Mouse (Mus musculus) liver, embryonic 11.5 days (tissue): ENCODE measurements around the gene Nop58. TPM values are rescaled to one million over a fixed set of nuclear protein-coding genes. Genes with fewer than 3 reads are reported as not detected.
A peak's percentile ranks its signal among the peaks of the same experiment; 100 is the strongest.

ENCODE experiments used
- ATAC-seq: fragments of 200-750 bp; cut with Nextera tagmentation; replicated peaks from 2 replicates; pipeline ENCODE4 v1.8.0; 2017; ENCODE audit warnings: moderate number of reproducible peaks, mild to moderate bottlenecking, moderate TSS enrichment, moderate library complexity; ENCODE audit not compliant: low FRiP score
- DNase-seq: peaks from one replicate; pipeline ENCODE4 v3.0.0-alpha.2; 2017; ENCODE audit warnings: low spot score
- H3K27ac ChIP-seq: fragments of 300-500 bp; sonication (generic); 2 replicates; pipeline ENCODE4 v1.5.1; 2014; ENCODE audit warnings: mild to moderate bottlenecking, low read depth, low read length, control low read depth
- H3K27me3 ChIP-seq: fragments of 300-500 bp; sonication (generic); replicated peaks from 2 replicates; pipeline ENCODE4 v1.6.1; 2014; ENCODE audit warnings: low read length, mixed read lengths; ENCODE audit not compliant: control insufficient read depth, insufficient read depth
- H3K36me3 ChIP-seq: fragments of 300-500 bp; sonication (generic); 2 replicates; pipeline ENCODE4 v1.6.1; 2014; ENCODE audit warnings: mild to moderate bottlenecking, low read length, moderate library complexity, mixed read lengths; ENCODE audit not compliant: control insufficient read depth, insufficient read depth
- H3K4me1 ChIP-seq: fragments of 300-500 bp; sonication (generic); replicated peaks from 2 replicates; pipeline ENCODE4 v1.6.1; 2014; ENCODE audit warnings: low read length, mixed read lengths; ENCODE audit not compliant: control insufficient read depth, insufficient read depth
- H3K4me2 ChIP-seq: fragments of 300-500 bp; sonication (generic); 2 replicates; pipeline ENCODE4 v1.6.1; 2014; ENCODE audit warnings: mild to moderate bottlenecking, control low read depth, moderate library complexity
- H3K4me3 ChIP-seq: fragments of 300-500 bp; sonication (generic); 2 replicates; pipeline ENCODE4 v1.5.1; 2014; ENCODE audit warnings: low read depth, low read length, control low read depth
- H3K9ac ChIP-seq: fragments of 300-500 bp; sonication (generic); 2 replicates; pipeline ENCODE4 v1.6.1; 2014; ENCODE audit warnings: low read depth, low read length, control low read depth
- H3K9me3 ChIP-seq: fragments of 300-500 bp; sonication (generic); 2 replicates; pipeline ENCODE4 v1.6.1; 2016; ENCODE audit warnings: low read length, inconsistent platforms, mixed read lengths; ENCODE audit not compliant: control insufficient read depth
- WGBS: fragments of 180-500 bp; shearing (Covaris S2); extraction: QIAGEN DNeasy Blood & Tissue Kit; methylation state at CpG from one replicate; pipeline ENCODE4 v1.1.7; 2014; 5-methylcytosine and 5-hydroxymethylcytosine counted together
- polyA plus RNA-seq: library from polyadenylated mRNA; unstranded; fragments of >200 nt; fragmentation: Nextera tagmentation; extraction: Ambion mirVana; gene quantifications from 2 replicates; pipeline ENCODE4 v1.2.1, GENCODE M21; 2014

The Nop58 gene
- polyA plus RNA-seq, 1 experiment from 2014 or later, result 400 TPM

GRCm38 (mm10) chr1:59656244-59657171 lies 28.3 kb upstream of the Nop58 start:
- H3K4me2 ChIP-seq, result no peak overlapping the region

DNA sequence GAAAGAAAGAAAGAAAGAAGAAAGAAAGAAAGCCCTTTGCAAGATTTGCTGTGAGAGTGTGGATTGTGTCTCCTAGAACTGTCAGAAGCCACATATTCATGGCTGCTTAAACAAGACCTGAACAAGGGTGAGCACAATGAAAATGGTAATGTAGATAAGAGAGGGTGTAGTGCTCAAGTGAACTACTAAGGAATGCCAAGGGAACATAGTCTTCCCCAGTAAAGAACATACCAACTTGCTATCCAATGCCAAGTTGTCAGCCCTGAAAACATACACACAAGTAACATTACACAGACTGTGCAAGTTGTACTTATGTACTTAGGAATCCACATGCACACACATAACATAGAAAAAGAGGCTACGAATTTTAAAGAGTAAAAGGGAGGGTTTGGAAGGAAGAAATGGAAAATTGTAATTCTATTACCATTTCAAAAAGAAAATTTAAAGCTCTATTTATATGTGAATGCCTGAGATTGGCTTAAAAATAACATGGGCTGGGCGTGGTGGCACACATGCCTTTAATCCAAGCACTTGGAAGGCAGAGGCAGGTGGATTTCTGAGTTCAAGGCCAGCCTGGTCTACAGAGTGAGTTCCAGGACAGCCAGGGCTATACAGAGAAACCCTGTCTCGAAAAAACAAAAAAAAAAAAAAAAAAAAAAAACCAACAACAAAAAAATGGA lies 21.2 kb upstream of the Nop58 start:
- DNase-seq (no peak), ATAC-seq (no peak)
- H3K27ac ChIP-seq, result no peak overlapping the region
- H3K4me1 ChIP-seq, result peaks cover 9% of the 10 kb centered on the region; the same call in 1 of the 2 replicates
- no peaks in the 10 kb centered on the region for H3K9me3 ChIP-seq
- no peak overlapping the region for H3K4me3 ChIP-seq
- H3K9ac ChIP-seq, result no peak overlapping the region
- H3K27me3 ChIP-seq, result no peaks in the 10 kb centered on the region
- 86% methylated on average over 3 of the region's 3 CpGs for WGBS
- no peak overlapping the region for H3K4me2 ChIP-seq
- no peaks in the 10 kb centered on the region for H3K36me3 ChIP-seq

More at GRCm38 (mm10) chr1:59656244-59657171, 28.3 kb upstream of the Nop58 start:
- H3K9me3 ChIP-seq, result no peaks in the 10 kb centered on the region
- H3K27me3 ChIP-seq, result no peaks in the 10 kb centered on the region
- no peak overlapping the region for H3K9ac ChIP-seq
- no peak for ATAC-seq
- no peak overlapping the region for H3K4me3 ChIP-seq
- H3K27ac ChIP-seq, result no peak overlapping the region
- DNase-seq, result no peak
- peaks cover 4% of the 10 kb centered on the region; the same call in 1 of the 2 replicates for H3K36me3 ChIP-seq
- WGBS, result 89% methylated on average over 7 of the region's 7 CpGs
- 0 out of 2 replicates have a peak, but pooled peaks cover 2% of the 10 kb centered on the region for H3K4me1 ChIP-seq

- H3K4me1 ChIP-seq, result peaks cover 10% of the 10 kb centered on the region
- H3K4me3 ChIP-seq, result peak overlapping the region; percentile 97
- 79% methylated on average over 2 of the region's 2 CpGs for WGBS
- no peaks in the 10 kb centered on the region for H3K9me3 ChIP-seq
- ATAC-seq (no peak), DNase-seq (no peak)
- peak overlapping the region; percentile 85 for H3K4me2 ChIP-seq
- H3K36me3 ChIP-seq, result no peaks in the 10 kb centered on the region
- no peak overlapping the region for H3K9ac ChIP-seq
- H3K27ac ChIP-seq, result no peak overlapping the region
- no peaks in the 10 kb centered on the region for H3K27me3 ChIP-seq
These were observed 15.9 kb upstream of the Nop58 start for GRCm38 (mm10) chr1:59668871-59669270.

DNA sequence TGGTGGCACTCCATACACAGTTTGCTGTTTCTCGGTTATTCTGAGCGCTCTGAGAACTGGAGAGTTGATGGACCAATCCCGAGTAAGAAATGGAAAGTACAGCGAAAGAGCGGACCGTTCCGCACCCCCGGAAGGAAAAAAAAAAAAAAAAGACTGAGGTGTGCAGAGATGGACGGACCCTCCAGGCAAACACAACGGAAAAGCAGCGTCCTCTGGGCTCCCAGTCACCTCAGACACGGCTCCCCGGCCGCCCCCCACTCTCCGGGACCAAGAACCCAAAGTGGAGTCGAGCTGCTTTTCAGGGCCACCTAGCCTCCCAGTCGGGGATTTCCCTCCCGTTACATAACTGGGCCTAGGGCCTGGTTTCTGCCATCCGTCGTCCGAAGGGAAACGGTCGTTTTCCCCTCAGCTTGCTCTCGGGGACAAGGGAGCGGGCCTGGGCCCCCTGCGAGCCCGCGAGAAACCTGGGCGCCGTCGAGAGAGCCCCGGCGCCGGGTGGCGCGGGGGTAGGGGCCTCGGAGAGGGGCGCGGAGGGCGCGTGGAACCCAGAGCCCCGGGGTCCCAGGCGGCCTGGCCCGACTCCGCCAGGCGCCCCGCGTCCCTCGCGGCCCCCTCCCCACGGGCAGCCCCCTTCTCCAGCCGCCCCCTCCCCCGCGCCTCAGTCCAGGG lies 14.7 kb upstream of the Nop58 start:
- peak overlapping the region; percentile 85 for H3K4me2 ChIP-seq
- H3K9ac ChIP-seq, result peak overlapping the region; percentile 86
- peaks cover 10% of the 10 kb centered on the region for H3K4me1 ChIP-seq
- peak overlapping the region; percentile 87 for H3K27ac ChIP-seq
- peak; percentile 70 for ATAC-seq
- peak; percentile 69 for DNase-seq
- H3K36me3 ChIP-seq, result no peaks in the 10 kb centered on the region
- WGBS, result under 1% methylated on average over 37 of the region's 54 CpGs
- H3K27me3 ChIP-seq, result no peaks in the 10 kb centered on the region
- peak overlapping the region; percentile 97 for H3K4me3 ChIP-seq
- no peaks in the 10 kb centered on the region for H3K9me3 ChIP-seq

- H3K27me3 ChIP-seq, result no peaks in the 10 kb centered on the region
- peaks cover 10% of the 10 kb centered on the region for H3K4me1 ChIP-seq
- H3K9ac ChIP-seq, result peak within 1 kb of the TSS; percentile 86
- no peaks in the 10 kb centered on the region for H3K36me3 ChIP-seq
- ATAC-seq (peak; percentile 90), DNase-seq (peak; percentile 85)
- no peaks in the 10 kb centered on the region for H3K9me3 ChIP-seq
- H3K27ac ChIP-seq, result peak within 1 kb of the TSS; percentile 87
- peak within 1 kb of the TSS; percentile 85 for H3K4me2 ChIP-seq
- peak within 1 kb of the TSS; percentile 97 for H3K4me3 ChIP-seq
- under 1% methylated on average over 36 of the region's 36 CpGs for WGBS
These were observed 14.1 kb upstream of the Nop58 start, which contains the start of gene Sumo1 for GRCm38 (mm10) chr1:59670641-59671168. Gene Sumo1 (minus strand): TSS chr1:59670834.

DNA sequence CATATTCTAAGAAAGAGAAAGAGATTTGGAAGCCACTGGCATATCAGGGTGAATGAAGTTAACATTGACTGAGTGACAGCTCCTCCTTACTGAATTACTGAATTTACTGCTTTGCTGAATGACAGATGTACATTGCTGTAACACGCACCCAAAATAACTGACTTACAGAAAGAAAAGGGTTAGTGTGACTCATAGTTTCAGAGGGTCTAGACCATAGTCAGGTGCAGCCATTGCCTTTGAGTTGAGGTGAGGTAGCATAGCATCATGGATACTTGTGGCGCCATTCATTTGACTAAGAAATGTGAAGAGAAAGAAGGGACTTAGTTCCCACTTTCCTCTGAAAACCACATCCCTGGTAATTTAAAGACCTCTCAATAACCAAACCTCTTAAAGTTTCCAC lies 11.1 kb upstream of the Nop58 start:
- H3K4me3 ChIP-seq, result no peak overlapping the region
- peaks cover 4% of the 10 kb centered on the region for H3K4me1 ChIP-seq
- no peak for ATAC-seq
- WGBS, result 94% methylated on average over 2 of the region's 2 CpGs
- DNase-seq, result no peak
- H3K36me3 ChIP-seq, result no peaks in the 10 kb centered on the region
- H3K27ac ChIP-seq, result no peak overlapping the region
- no peak overlapping the region for H3K9ac ChIP-seq
- H3K4me2 ChIP-seq, result no peak overlapping the region
- H3K27me3 ChIP-seq, result no peaks in the 10 kb centered on the region
- H3K9me3 ChIP-seq, result no peaks in the 10 kb centered on the region

GRCm38 (mm10) chr1:59683926-59684818 lies 599 bp upstream of the Nop58 start:
- peak; percentile 30 for ATAC-seq
- H3K27ac ChIP-seq, result peak overlapping the region; percentile 57
- peak overlapping the region; percentile 80 for H3K4me3 ChIP-seq
- DNase-seq, result no peak
- peaks cover 5% of the 10 kb centered on the region; the same call in 1 of the 2 replicates for H3K4me1 ChIP-seq
- peak overlapping the region; percentile 70 for H3K9ac ChIP-seq
- no peaks in the 10 kb centered on the region for H3K9me3 ChIP-seq
- 9% methylated on average over 11 of the region's 11 CpGs for WGBS
- peaks cover 2% of the 10 kb centered on the region; the same call in 1 of the 2 replicates for H3K36me3 ChIP-seq
- H3K4me2 ChIP-seq, result peak overlapping the region; percentile 84
- H3K27me3 ChIP-seq, result no peaks in the 10 kb centered on the region
